Mouse (Mus musculus) neural tube, embryonic 11.5 days (tissue): ENCODE measurements around the gene H2al1m. TPM values are rescaled to one million over a fixed set of nuclear protein-coding genes. Genes with fewer than 3 reads are reported as not detected.
A peak's percentile ranks its signal among the peaks of the same experiment; 100 is the strongest.
"Not testable (repeated sequence)": the region's sequence is repeated elsewhere in the genome, so short reads cannot be mapped to it uniquely, and the experiment has no call there.

ENCODE experiments used
- ATAC-seq: fragments of 200-750 bp; cut with Nextera tagmentation; 2 replicates; pipeline ENCODE4 v1.8.0; 2017; ENCODE audit warnings: moderate number of reproducible peaks, mild to moderate bottlenecking, moderate TSS enrichment, moderate library complexity; ENCODE audit not compliant: insufficient read depth, low FRiP score, low TSS enrichment
- DNase-seq: peaks from one replicate; pipeline ENCODE4 v3.0.0-alpha.2; 2015; ENCODE audit warnings: low spot score
- H3K27ac ChIP-seq: fragments of 300-500 bp; sonication (generic); 2 replicates; pipeline ENCODE4 v1.5.1; 2014; ENCODE audit warnings: low read depth, mild to moderate bottlenecking, low read length
- H3K27me3 ChIP-seq: fragments of 300-500 bp; sonication (generic); 2 replicates; pipeline ENCODE4 v1.6.1; 2014; ENCODE audit warnings: mild to moderate bottlenecking, low read length, mixed read lengths; ENCODE audit not compliant: control insufficient read depth, insufficient read depth
- H3K36me3 ChIP-seq: fragments of 300-500 bp; sonication (generic); 2 replicates; pipeline ENCODE4 v1.6.1; 2014; ENCODE audit warnings: mild to moderate bottlenecking, low read length, moderate library complexity, mixed read lengths; ENCODE audit not compliant: control insufficient read depth, insufficient read depth
- H3K4me1 ChIP-seq: fragments of 300-500 bp; sonication (generic); 2 replicates; pipeline ENCODE4 v1.6.1; 2014; ENCODE audit warnings: low read length, mixed read lengths; ENCODE audit not compliant: control insufficient read depth, insufficient read depth
- H3K4me2 ChIP-seq: fragments of 300-500 bp; sonication (generic); 2 replicates; pipeline ENCODE4 v1.6.1; 2014; ENCODE audit warnings: low read depth, mild to moderate bottlenecking, moderate library complexity
- H3K4me3 ChIP-seq: fragments of 300-500 bp; sonication (generic); 2 replicates; pipeline ENCODE4 v1.5.1; 2014; ENCODE audit warnings: low read depth, low read length
- H3K9ac ChIP-seq: fragments of 300-500 bp; sonication (generic); 2 replicates; pipeline ENCODE4 v1.6.1; 2014; ENCODE audit warnings: mild to moderate bottlenecking, low read length
- H3K9me3 ChIP-seq: fragments of 300-500 bp; sonication (generic); 2 replicates; pipeline ENCODE4 v1.6.1; 2016; ENCODE audit warnings: low read length; ENCODE audit not compliant: control insufficient read depth
- WGBS: fragments of 180-500 bp; shearing (Covaris S2); extraction: QIAGEN DNeasy Blood & Tissue Kit; methylation state at CpG from one replicate; pipeline ENCODE4 v1.1.7; 2014; 5-methylcytosine and 5-hydroxymethylcytosine counted together
- polyA plus RNA-seq: library from polyadenylated mRNA; unstranded; fragments of >200 nt; fragmentation: Nextera tagmentation; extraction: Ambion mirVana; gene quantifications from 2 replicates; pipeline ENCODE4 v1.2.1, GENCODE M21; 2014

The H2al1m gene
- polyA plus RNA-seq, 1 experiment from 2014 or later = not detected

DNA sequence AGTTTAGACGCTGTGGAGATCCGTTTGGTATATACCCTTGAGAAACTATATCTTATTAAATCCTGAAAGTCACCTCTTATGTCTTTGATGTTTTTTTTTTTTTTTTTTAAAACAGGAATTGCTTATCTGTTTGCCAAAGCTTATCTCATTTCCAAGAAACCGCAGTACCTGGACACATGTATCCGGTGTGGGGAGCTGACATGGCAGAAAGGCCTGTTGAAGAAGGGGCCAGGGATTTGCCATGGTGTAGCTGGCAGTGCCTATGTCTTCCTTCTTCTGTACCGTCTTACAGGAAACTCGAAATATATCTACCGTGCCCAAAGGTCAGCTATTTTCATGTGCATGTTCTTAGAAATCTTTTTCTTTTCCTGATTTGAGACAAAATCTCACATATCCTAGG is 25.7 kb upstream of the H2al1m start:
- Histone ChIP-seq H3K4me2 (no peak overlapping the region), H3K4me3 (no peak overlapping the region), H3K27ac (no peak overlapping the region), H3K27me3 (no peaks in the 10 kb centered on the region), H3K36me3 (no peaks in the 10 kb centered on the region), H3K4me1 (no peaks in the 10 kb centered on the region), H3K9me3 (no peaks in the 10 kb centered on the region), H3K9ac (no peak overlapping the region)
- 92% methylated on average over 7 of the region's 7 CpGs for WGBS
- ATAC-seq (no peak), DNase-seq (no peak)

DNA sequence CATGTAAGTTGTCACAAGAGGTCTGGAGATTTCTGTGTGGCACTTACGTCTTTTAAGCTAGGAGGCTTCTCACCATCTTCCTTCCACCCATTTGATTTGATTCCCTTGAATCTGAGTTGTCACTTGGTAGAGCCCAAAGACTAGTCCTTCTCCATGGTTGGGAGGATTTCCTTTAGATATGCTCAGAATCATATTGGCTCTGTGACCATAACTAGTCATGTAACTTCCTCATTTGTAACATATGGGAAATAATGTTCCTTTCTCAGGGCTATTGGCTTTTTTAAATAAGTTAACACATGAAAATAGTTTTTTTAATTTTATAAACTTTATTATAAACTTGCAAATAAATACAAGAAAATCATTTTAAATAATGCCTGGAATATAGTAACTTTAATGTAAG is 24.3 kb upstream of the H2al1m start:
- no peak for DNase-seq
- no peaks in the 10 kb centered on the region for H3K36me3 ChIP-seq

DNA sequence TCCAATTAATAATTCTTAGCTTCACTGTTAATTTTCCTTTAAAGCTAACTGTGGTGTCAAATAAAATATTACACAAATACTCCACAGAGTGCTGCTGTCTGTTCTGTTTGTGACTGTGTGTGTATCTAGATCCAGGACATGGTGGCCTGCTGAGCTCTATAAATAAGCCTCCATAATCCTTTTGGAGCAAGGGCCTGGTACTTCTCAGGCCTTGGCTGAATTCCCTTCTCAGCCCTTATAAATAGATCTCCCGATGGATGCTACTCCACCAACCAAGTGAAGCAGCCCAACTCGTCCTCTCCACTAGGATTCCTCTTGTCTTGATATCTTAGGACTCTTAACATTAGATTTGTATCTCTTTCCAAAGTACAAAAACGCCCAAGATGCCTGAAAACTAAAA is 12.5 kb upstream of the H2al1m start:
- 73% methylated on average over 3 of the region's 3 CpGs for WGBS
- H3K27ac ChIP-seq = no peak overlapping the region
- no peaks in the 10 kb centered on the region for H3K36me3 ChIP-seq
- ATAC-seq (no peak), DNase-seq (no peak)
- H3K9ac ChIP-seq = no peak overlapping the region
- no peaks in the 10 kb centered on the region for H3K9me3 ChIP-seq
- H3K4me3 ChIP-seq = no peak overlapping the region
- no peak overlapping the region for H3K4me2 ChIP-seq
- no peaks in the 10 kb centered on the region for H3K27me3 ChIP-seq
- no peaks in the 10 kb centered on the region for H3K4me1 ChIP-seq

More for the DNA sequence above, 24.3 kb upstream of the H2al1m start:
- Histone ChIP-seq H3K4me1 (no peaks in the 10 kb centered on the region), H3K4me3 (no peak overlapping the region), H3K9ac (no peak overlapping the region), H3K27ac (no peak overlapping the region), H3K27me3 (no peaks in the 10 kb centered on the region), H3K9me3 (no peaks in the 10 kb centered on the region), H3K4me2 (no peak overlapping the region)
- no peak for ATAC-seq
- 90% methylated on average over 1 of the region's 1 CpGs for WGBS

DNA sequence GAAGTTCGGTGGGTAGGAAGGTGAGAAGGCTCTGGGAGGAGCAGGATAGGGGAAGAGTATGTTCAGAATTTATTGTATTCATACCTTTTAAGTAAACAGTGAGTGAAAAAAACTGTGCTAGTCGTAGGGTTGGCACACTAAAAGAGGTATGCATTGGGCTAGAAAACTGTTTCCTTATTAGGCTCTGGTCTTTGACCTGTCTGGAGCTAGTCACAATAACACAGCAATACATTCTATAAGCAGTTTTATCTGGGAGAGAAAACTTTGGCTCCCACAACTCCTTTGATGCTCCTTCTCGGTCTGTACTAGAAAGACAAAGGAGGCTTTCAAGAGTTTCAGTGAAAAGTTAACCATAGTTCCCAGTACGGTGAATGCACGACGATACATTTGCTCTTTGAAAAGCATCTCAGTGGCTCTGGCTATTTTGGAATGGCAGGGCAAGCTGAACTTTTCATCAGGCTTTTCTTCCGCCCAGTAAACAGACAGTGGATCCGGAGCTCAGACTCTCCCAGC is 11.6 kb upstream of the H2al1m start:
- Histone ChIP-seq H3K27ac (no peak overlapping the region), H3K4me3 (peak overlapping the region; percentile 52), H3K36me3 (no peaks in the 10 kb centered on the region), H3K27me3 (no peaks in the 10 kb centered on the region), H3K9me3 (no peaks in the 10 kb centered on the region), H3K4me1 (no peaks in the 10 kb centered on the region), H3K9ac (no peak overlapping the region), H3K4me2 (peak overlapping the region; percentile 43)
- DNase-seq = no peak
- ATAC-seq = no peak
- 28% methylated on average over 8 of the region's 8 CpGs for WGBS

DNA sequence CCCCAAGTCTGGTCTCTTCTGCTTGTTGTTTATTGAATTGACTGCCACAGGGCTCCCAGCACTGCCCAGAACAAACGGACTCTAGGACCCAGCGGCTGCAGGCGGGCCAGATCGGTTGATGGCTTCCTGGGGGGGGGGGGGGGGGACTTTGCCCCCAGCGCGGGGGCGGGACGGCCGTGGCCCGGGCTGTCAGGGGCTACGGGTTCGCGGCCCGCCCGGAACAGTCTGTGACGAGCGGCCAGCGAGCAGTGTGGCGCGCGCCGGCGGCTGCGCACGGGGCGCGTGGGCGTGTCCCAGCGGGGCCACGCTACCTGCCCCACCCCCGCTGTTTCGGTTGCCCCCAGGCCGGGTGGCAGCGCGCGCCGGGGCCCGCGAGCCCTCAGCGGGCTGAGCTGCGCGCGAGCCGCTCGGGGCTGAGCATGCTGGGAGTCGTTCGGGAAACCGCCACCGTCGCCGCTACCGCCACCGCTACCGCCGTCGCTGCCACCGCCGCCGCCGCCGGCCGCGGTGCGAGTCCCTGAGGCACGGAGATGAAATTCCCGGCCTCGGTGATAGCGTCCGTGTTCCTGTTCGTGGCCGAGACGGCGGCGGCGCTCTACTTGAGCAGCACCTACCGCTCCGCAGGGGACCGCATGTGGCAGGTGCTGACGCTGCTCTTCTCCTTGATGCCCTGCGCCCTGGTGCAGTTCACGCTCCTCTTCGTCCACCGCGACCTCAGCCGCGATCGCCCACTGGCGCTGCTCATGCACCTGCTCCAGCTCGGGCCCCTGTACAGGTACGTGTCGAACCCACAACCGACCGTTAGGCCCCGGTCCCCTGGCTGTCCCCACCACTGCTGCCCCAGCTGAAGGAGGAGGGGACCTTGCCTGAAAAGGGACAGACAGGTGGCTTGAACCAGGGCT is 10.9 kb upstream of the H2al1m start, which contains the start of gene Xk:
Gene Xk (plus strand): TSS at position 297 of the 902 bp plus-strand sequence.
- Histone ChIP-seq H3K9me3 (no peaks in the 10 kb centered on the region), H3K36me3 (no peaks in the 10 kb centered on the region), H3K4me2 (peak within 1 kb of the TSS; percentile 43), H3K9ac (peak within 1 kb of the TSS; percentile 53), H3K27me3 (no peaks in the 10 kb centered on the region), H3K27ac (no peak within 1 kb of the TSS), H3K4me3 (peak within 1 kb of the TSS; percentile 52), H3K4me1 (no peaks in the 10 kb centered on the region)
- 10% methylated on average over 47 of the region's 94 CpGs for WGBS
- ATAC-seq (peak; percentile 92), DNase-seq (peak; percentile 56)

DNA sequence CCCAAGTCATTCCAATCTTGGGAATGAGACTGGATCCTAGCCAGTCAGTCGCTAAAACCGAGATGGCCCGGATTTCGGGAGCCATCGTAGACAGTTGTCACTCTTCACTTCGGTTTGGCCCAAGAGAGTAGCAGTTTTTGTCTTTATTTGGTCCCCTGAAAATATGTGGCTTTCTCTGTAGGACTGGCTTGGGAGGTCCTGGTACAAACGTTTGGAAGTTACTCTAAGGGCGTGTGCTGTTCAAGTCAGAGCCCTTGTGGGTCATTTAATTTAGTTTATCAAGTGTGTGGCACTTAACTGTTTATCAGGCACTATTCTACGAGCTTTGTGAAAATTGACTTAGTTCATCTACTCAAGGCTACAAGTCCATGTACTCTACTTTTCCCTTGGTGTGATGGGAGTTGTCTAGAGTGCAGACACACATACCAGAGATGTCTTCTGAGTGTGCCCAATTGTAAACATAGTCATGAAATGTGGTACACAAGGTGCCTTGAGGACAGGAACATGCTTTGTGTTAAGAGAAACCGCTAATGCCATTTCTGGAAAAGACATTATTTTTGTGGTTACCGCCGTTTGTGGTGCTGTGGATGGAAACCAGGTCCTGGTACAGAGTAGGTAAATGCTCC is 10.1 kb upstream of the H2al1m start:
- Histone ChIP-seq H3K27me3 (no peaks in the 10 kb centered on the region), H3K4me2 (peak overlapping the region; percentile 43), H3K4me1 (no peaks in the 10 kb centered on the region), H3K36me3 (no peaks in the 10 kb centered on the region), H3K9ac (no peak overlapping the region; the same call in 1 of the 2 replicates), H3K27ac (no peak overlapping the region), H3K9me3 (no peaks in the 10 kb centered on the region), H3K4me3 (peak overlapping the region; percentile 52)
- DNase-seq = no peak
- WGBS = 60% methylated on average over 12 of the region's 12 CpGs
- ATAC-seq = no peak

DNA sequence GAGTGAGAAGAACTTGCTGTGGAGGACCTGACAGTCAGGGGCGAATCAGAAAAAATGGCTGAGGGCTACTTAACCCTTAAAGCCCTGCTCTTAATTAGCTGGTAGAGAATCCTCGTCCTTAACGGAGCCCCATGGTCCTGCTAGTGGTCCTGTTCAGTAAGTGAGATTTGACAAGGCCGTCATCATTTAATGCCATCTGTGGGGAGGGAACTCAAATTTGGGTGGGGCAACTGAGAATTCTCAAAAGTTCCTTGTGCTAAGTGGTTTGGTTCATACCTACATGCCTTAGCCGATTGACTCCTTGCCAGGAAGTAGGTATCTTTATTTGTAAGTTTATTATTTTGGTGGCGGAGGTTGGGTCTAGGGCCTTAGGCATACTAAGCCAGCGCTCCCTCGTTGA is 9.2 kb upstream of the H2al1m start:
- ATAC-seq = no peak
- no peaks in the 10 kb centered on the region for H3K9me3 ChIP-seq
- no peaks in the 10 kb centered on the region for H3K36me3 ChIP-seq
- no peak overlapping the region for H3K27ac ChIP-seq
- H3K4me2 ChIP-seq = no peak overlapping the region
- H3K9ac ChIP-seq = no peak overlapping the region
- WGBS = 80% methylated on average over 8 of the region's 8 CpGs
- no peak overlapping the region for H3K4me3 ChIP-seq
- DNase-seq = no peak
- H3K27me3 ChIP-seq = no peaks in the 10 kb centered on the region
- H3K4me1 ChIP-seq = no peaks in the 10 kb centered on the region

DNA sequence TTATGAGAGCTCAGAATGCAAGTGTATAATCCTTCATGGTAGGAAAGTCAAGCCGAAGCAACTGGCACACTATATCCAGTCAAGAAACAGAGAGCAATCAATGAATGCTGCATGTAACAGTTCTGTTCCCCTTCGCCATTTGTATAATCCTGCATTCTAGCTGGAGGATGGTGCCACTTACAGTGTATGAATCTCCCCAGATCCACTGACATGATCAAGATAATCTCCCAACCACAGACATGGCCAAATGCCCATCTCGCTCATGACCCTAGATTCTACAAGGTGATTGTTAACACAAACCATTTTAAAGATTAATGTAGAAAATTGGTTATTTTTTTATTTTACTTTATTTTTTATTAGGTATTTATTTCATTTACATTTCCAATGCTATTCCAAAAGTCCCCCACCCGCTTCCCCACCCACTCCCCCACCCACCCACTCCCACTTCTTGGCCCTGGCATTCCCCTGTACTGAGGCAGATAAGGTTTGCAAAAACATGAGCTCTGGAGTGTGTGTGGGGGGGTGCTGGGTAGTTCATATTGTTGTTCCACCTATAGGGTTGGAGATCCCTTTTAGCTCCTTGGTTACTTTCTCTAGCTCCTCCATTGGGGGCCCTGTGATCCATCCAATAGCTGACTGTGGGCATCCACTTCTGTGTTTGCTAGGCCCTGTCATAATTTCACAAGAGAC is 9.7 kb downstream of the H2al1m start:
- H3K27ac ChIP-seq, H3K9me3 ChIP-seq, ATAC-seq, DNase-seq, H3K36me3 ChIP-seq, H3K27me3 ChIP-seq, H3K4me2 ChIP-seq, H3K4me1 ChIP-seq, H3K4me3 ChIP-seq, H3K9ac ChIP-seq: not testable (repeated sequence)
- 86% methylated on average over 3 of the region's 4 CpGs for WGBS
